Comparison of ENCODE assay signal across 17 mouse cellular contexts in genomic region chr2:150808381-150808780, GRCm38 (mm10). TPM values are rescaled to one million over a fixed set of nuclear protein-coding genes. Genes with fewer than 3 reads are reported as not detected.
DNase-seq lines count a peak whose midpoint lies in the region; ATAC-seq lines count a peak whose summit lies in the region.
"Had no signal": no experiment of that assay in that cellular context is flagged by ENCODE, and none has a peak within 500 bp of the region (broad histone marks: within the 10 kb centered on the region; RNA-seq: fewer than 3 reads in every experiment).

No protein-coding gene starts in this region.

- DNase-seq in frontal cortex, postnatal 25 days (ENCODE audit: low spot score in 2 of 2), result no peak
- no peak for DNase-seq in midbrain, embryonic 10.5 days (ENCODE audit: low spot score)
- no peak for DNase-seq in gastrocnemius, postnatal 4 days (ENCODE audit: low spot score in 2 of 2)
- DNase-seq: heart, adult 2 months; kidney, adult 9 months; kidney, postnatal 4 days; retina, postnatal 1 day had no signal

- H3K27me3 ChIP-seq in midbrain, embryonic 13.5 days, result no peaks in the 10 kb centered on the region
- no peaks in the 10 kb centered on the region for H3K27me3 ChIP-seq in midbrain, embryonic 10.5 days (ENCODE audit: low read depth, poor library complexity, severe bottlenecking)
- H3K27me3 ChIP-seq in forebrain, embryonic 15.5 days, result no peaks in the 10 kb centered on the region
- no peaks in the 10 kb centered on the region for H3K27me3 ChIP-seq in midbrain, embryonic 16.5 days (ENCODE audit: control insufficient read depth, insufficient read depth, low read depth, low read length)
- no peaks in the 10 kb centered on the region for H3K27me3 ChIP-seq in kidney, embryonic 16.5 days (ENCODE audit: insufficient read depth, low read length)
- H3K27me3 ChIP-seq: limb, embryonic 13.5 days; liver, embryonic 15.5 days had no signal

- 77% methylated on average over 6 of the region's 6 CpGs for WGBS in midbrain, embryonic 13.5 days
- 87% methylated on average over 6 of the region's 6 CpGs for WGBS in midbrain, embryonic 10.5 days
- WGBS in forebrain, embryonic 15.5 days, result 59% methylated on average over 6 of the region's 6 CpGs
- WGBS in midbrain, embryonic 16.5 days, result 69% methylated on average over 6 of the region's 6 CpGs
- WGBS in kidney, embryonic 16.5 days, result 84% methylated on average over 6 of the region's 6 CpGs

- H3K4me2 ChIP-seq in midbrain, embryonic 13.5 days (replicated peaks), result no peak overlapping the region
- H3K4me2 ChIP-seq in forebrain, embryonic 15.5 days (replicated peaks), result no peak overlapping the region
- no peak overlapping the region for H3K4me2 ChIP-seq in midbrain, embryonic 16.5 days (ENCODE audit: low read length)
- H3K4me2 ChIP-seq in kidney, embryonic 16.5 days (replicated peaks; ENCODE audit: low read depth, low read length), result no peak overlapping the region
- H3K4me2 ChIP-seq: limb, embryonic 13.5 days; liver, embryonic 15.5 days had no signal

- H3K4me1 ChIP-seq in midbrain, embryonic 13.5 days (replicated peaks), result no peaks in the 10 kb centered on the region
- H3K4me1 ChIP-seq in midbrain, embryonic 10.5 days, result no peaks in the 10 kb centered on the region
- H3K4me1 ChIP-seq in forebrain, embryonic 15.5 days, result no peaks in the 10 kb centered on the region
- no peaks in the 10 kb centered on the region for H3K4me1 ChIP-seq in midbrain, embryonic 16.5 days (ENCODE audit: control insufficient read depth, insufficient read depth, low read length)
- H3K4me1 ChIP-seq in kidney, embryonic 16.5 days (ENCODE audit: insufficient read depth, low read length), result no peaks in the 10 kb centered on the region
- H3K4me1 ChIP-seq: limb, embryonic 13.5 days had no signal

- no peak overlapping the region for H3K9ac ChIP-seq in midbrain, embryonic 13.5 days (replicated peaks)
- no peak overlapping the region for H3K9ac ChIP-seq in forebrain, embryonic 15.5 days (replicated peaks)
- no peak overlapping the region for H3K9ac ChIP-seq in midbrain, embryonic 16.5 days (ENCODE audit: low read depth, low read length)
- no peak overlapping the region for H3K9ac ChIP-seq in kidney, embryonic 16.5 days (replicated peaks; ENCODE audit: low read length)
- H3K9ac ChIP-seq: limb, embryonic 13.5 days; liver, embryonic 15.5 days had no signal

- H3K27ac ChIP-seq in midbrain, embryonic 13.5 days, result no peak overlapping the region
- no peak overlapping the region for H3K27ac ChIP-seq in midbrain, embryonic 10.5 days (replicated peaks)
- H3K27ac ChIP-seq in forebrain, embryonic 15.5 days (replicated peaks), result no peak overlapping the region
- no peak overlapping the region for H3K27ac ChIP-seq in midbrain, embryonic 16.5 days (ENCODE audit: low read length)
- no peak overlapping the region for H3K27ac ChIP-seq in kidney, embryonic 16.5 days (ENCODE audit: low read length)
- H3K27ac ChIP-seq: heart, adult 2 months; limb, embryonic 13.5 days; liver, embryonic 15.5 days had no signal

- H3K4me3 ChIP-seq in midbrain, embryonic 13.5 days (replicated peaks), result no peak overlapping the region
- H3K4me3 ChIP-seq in midbrain, embryonic 10.5 days, result no peak overlapping the region
- no peak overlapping the region for H3K4me3 ChIP-seq in forebrain, embryonic 15.5 days
- no peak overlapping the region for H3K4me3 ChIP-seq in midbrain, embryonic 16.5 days (ENCODE audit: low read depth, low read length)
- no peak overlapping the region for H3K4me3 ChIP-seq in kidney, embryonic 16.5 days (ENCODE audit: low read length)
- H3K4me3 ChIP-seq: erythroblast, embryonic 14.5 days; heart, adult 2 months; limb, embryonic 13.5 days; liver, embryonic 15.5 days had no signal

- H3K9me3 ChIP-seq in midbrain, embryonic 13.5 days, result no peaks in the 10 kb centered on the region
- H3K9me3 ChIP-seq in midbrain, embryonic 10.5 days (replicated peaks), result no peaks in the 10 kb centered on the region
- H3K9me3 ChIP-seq in forebrain, embryonic 15.5 days, result no peaks in the 10 kb centered on the region
- H3K9me3 ChIP-seq in midbrain, embryonic 16.5 days (replicated peaks; ENCODE audit: control insufficient read depth, low read length, poor library complexity, severe bottlenecking), result no peaks in the 10 kb centered on the region
- no peaks in the 10 kb centered on the region for H3K9me3 ChIP-seq in kidney, embryonic 16.5 days (ENCODE audit: low read length)
- H3K9me3 ChIP-seq: limb, embryonic 13.5 days; liver, embryonic 15.5 days had no signal

- ATAC-seq in frontal cortex, adult (ENCODE audit: low TSS enrichment), result peak; percentile 39
- ATAC-seq in midbrain, embryonic 13.5 days, result peak; percentile 34; the same call in 1 of the 2 replicates
- ATAC-seq in forebrain, embryonic 15.5 days (replicated peaks), result 0 out of 2 replicates have a peak, but pooled peaks have one; percentile 30
- peak; percentile 77 for ATAC-seq in midbrain, embryonic 16.5 days
- no peak for ATAC-seq in kidney, embryonic 16.5 days (ENCODE audit: low FRiP score, low TSS enrichment)
- ATAC-seq: inflammation-experienced regulatory T-cells, adult 6 months; lung, postnatal 0 days had no signal

- H3K36me3 ChIP-seq in midbrain, embryonic 13.5 days, result peaks cover 70% of the 10 kb centered on the region
- H3K36me3 ChIP-seq in midbrain, embryonic 10.5 days, result peaks cover 90% of the 10 kb centered on the region
- peaks cover 55% of the 10 kb centered on the region for H3K36me3 ChIP-seq in forebrain, embryonic 15.5 days
- H3K36me3 ChIP-seq in midbrain, embryonic 16.5 days (ENCODE audit: control insufficient read depth, insufficient read depth, low read length), result peaks cover 42% of the 10 kb centered on the region
- H3K36me3 ChIP-seq in kidney, embryonic 16.5 days (ENCODE audit: insufficient read depth, low read length), result peaks cover 70% of the 10 kb centered on the region

RNA-seq across cellular contexts. Expression of gene Pygb, which starts 21.8 kb away (rescaled TPM):
- polyA plus RNA-seq in midbrain, embryonic 13.5 days (2015; fragmentation: Nextera tagmentation; extraction: Ambion mirVana), result 66.0 and 72.5 TPM in 2 replicates
- polyA plus RNA-seq in midbrain, embryonic 10.5 days (2016; fragmentation: Nextera tagmentation; extraction: Ambion mirVana), result 62.7 and 67.0 TPM in 2 replicates
- polyA plus RNA-seq in forebrain, embryonic 15.5 days (2015; fragmentation: Nextera tagmentation; extraction: Ambion mirVana), result 93.0 and 99.8 TPM in 2 replicates
- 108 and 133 TPM in 2 replicates for polyA plus RNA-seq in midbrain, embryonic 16.5 days (2015; fragmentation: Nextera tagmentation; extraction: Ambion mirVana)
- 94.4 and 95.6 TPM in 2 replicates for polyA plus RNA-seq in kidney, embryonic 16.5 days (2015; fragmentation: Nextera tagmentation; extraction: Ambion mirVana)
- total RNA-seq in gastrocnemius, postnatal 4 days (2021), result 10 to 100 TPM; 32.0 to 34.0 TPM

RNA-seq across cellular contexts. Expression of gene Entpd6, which starts 59.5 kb away (rescaled TPM):
- 43.0 and 47.6 TPM in 2 replicates for polyA plus RNA-seq in midbrain, embryonic 13.5 days (2015; fragmentation: Nextera tagmentation; extraction: Ambion mirVana)
- 35.5 and 38.0 TPM in 2 replicates for polyA plus RNA-seq in midbrain, embryonic 10.5 days (2016; fragmentation: Nextera tagmentation; extraction: Ambion mirVana)
- 46.3 and 49.7 TPM in 2 replicates for polyA plus RNA-seq in forebrain, embryonic 15.5 days (2015; fragmentation: Nextera tagmentation; extraction: Ambion mirVana)
- polyA plus RNA-seq in midbrain, embryonic 16.5 days (2015; fragmentation: Nextera tagmentation; extraction: Ambion mirVana), result 75.3 and 85.7 TPM in 2 replicates
- polyA plus RNA-seq in kidney, embryonic 16.5 days (2015; fragmentation: Nextera tagmentation; extraction: Ambion mirVana), result 34.8 TPM in 2 replicates
- 10 to 100 TPM in 1 of 2 experiments, 1 to 10 TPM in 1; 9.9 to 10.0 TPM for total RNA-seq in gastrocnemius, postnatal 4 days (2021)
